Mouse (Mus musculus): ENCODE data around the gene Bbc3.

DNA sequence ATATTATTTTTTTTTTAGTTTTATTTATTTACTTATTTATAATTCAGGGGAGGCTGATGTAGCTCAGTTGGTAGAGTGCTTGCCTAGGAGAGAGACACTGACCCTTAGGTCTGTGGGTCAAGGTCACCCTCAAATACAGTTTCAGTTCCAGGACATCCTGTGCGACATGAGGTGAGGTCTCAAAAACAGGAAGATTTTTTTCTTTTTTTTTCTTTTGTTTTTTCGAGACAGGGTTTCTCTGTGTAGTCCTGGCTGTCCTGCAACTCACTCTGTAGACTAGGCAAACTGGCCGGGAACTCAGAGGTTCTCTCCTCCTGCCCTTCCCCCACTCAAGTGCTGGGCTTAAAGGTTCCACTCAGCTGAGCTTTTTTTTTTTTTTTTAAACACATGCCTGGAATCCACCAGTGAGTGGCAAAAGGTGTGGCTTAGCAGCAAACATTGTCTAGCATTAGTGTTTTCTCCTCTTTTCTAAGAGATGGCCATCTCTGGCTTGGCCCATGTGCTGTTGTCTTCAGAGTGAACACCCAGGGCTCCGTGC, 7.1 kb downstream of the Bbc3 start:
- TF ChIP-seq CTCF (IDR thresholded peaks at IDR 0.05; ENCODE audit: low read depth), result no peak
- no peak for TF ChIP-seq EP300 (IDR thresholded peaks at IDR 0.05; ENCODE audit: low read depth)
